Mouse (Mus musculus): ENCODE data around the gene Pdzd7. TPM values are rescaled to one million over a fixed set of nuclear protein-coding genes. Genes with fewer than 3 reads are reported as not detected.
"Not testable (repeated sequence)": the region's sequence is repeated elsewhere in the genome, so short reads cannot be mapped to it uniquely, and the experiment has no call there.

The Pdzd7 gene
- polyA plus RNA-seq, 1 experiment from 2014 or later = not detected

GRCm38 (mm10) chr19:45047935-45048643, 2.6 kb upstream of the Pdzd7 start:
- Histone ChIP-seq H3K27ac (ENCODE audit: low read depth) (peak overlapping the region; percentile 87), H3K9ac (replicated peaks) (peak overlapping the region; percentile 68), H3K4me3 (ENCODE audit: low read depth, low read length) (peak overlapping the region; percentile 59), H3K4me2 (ENCODE audit: low read depth, low read length) (peak overlapping the region; percentile 86), H3K27me3 (ENCODE audit: insufficient read depth, low read length) (peaks cover 35% of the 10 kb centered on the region), H3K36me3 (replicated peaks; ENCODE audit: insufficient read depth, low read length) (0 out of 2 replicates have a peak, but pooled peaks cover 2% of the 10 kb centered on the region), H3K4me1 (ENCODE audit: insufficient read depth) (peaks cover 25% of the 10 kb centered on the region), H3K9me3 (ENCODE audit: low read length) (no peaks in the 10 kb centered on the region)
- TF ChIP-seq CTCF (IDR thresholded peaks at IDR 0.05; ENCODE audit: low read depth) (no peak), EP300 (IDR thresholded peaks at IDR 0.05; ENCODE audit: low read depth) (no peak)
- ATAC-seq (peak; percentile 75), DNase-seq (peak; percentile 62)
- WGBS (ENCODE audit: insufficient replicate concordance) = 26% methylated on average over 11 of the region's 11 CpGs

DNA sequence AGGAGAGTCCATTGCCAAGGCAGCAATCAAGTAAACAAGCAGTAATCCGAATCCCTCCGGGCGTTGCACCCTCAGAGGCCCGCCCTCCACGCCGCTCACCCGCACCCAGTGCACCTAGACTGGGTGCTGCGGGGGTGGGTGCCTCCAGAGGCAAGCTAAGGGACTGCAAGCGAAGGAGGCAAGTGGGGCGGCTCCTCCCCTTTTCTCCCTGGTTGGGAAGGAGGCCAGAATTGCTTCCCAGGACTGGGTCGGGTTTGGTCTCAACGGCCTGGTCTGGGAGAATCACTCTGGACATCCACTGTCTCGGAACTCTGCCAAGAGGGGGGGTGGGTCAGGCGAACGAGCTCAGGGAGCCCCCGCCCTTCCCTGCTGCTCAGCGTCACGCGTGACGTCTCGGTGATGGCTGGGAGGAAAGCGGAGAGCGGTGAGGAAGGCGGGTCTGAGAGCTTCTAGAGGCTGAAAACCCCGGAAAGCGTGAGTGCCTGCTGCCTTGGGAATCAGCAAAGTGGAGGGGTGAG, 2.0 kb upstream of the Pdzd7 start, which contains the start of gene Sfxn3:
Gene Sfxn3 (plus strand): TSS at position 87 of the 518 bp plus-strand sequence.
- peak within 1 kb of the TSS; percentile 87 for H3K27ac ChIP-seq (ENCODE audit: low read depth)
- TF ChIP-seq CTCF (IDR thresholded peaks at IDR 0.05; ENCODE audit: low read depth) (peak; percentile 85), EP300 (IDR thresholded peaks at IDR 0.05; ENCODE audit: low read depth) (no peak)
- H3K4me2 ChIP-seq (ENCODE audit: low read depth, low read length) = peak within 1 kb of the TSS; percentile 86
- H3K27me3 ChIP-seq (ENCODE audit: insufficient read depth, low read length) = peaks cover 37% of the 10 kb centered on the region
- WGBS (ENCODE audit: insufficient replicate concordance) = under 1% methylated on average over 26 of the region's 26 CpGs
- H3K36me3 ChIP-seq (replicated peaks; ENCODE audit: insufficient read depth, low read length) = 0 out of 2 replicates have a peak, but pooled peaks cover 2% of the 10 kb centered on the region
- H3K4me3 ChIP-seq (ENCODE audit: low read depth, low read length) = peak within 1 kb of the TSS; percentile 59
- ATAC-seq (peak; percentile 88), DNase-seq (peak; percentile 89)
- peak within 1 kb of the TSS; percentile 68 for H3K9ac ChIP-seq (replicated peaks)
- H3K4me1 ChIP-seq (ENCODE audit: insufficient read depth) = peaks cover 27% of the 10 kb centered on the region
- no peaks in the 10 kb centered on the region for H3K9me3 ChIP-seq (ENCODE audit: low read length)

GRCm38 (mm10) chr19:45046523-45047321, 1.2 kb upstream of the Pdzd7 start:
- Histone ChIP-seq H3K9me3 (ENCODE audit: low read length) (no peaks in the 10 kb centered on the region), H3K4me3 (ENCODE audit: low read depth, low read length) (peak overlapping the region; percentile 59), H3K36me3 (replicated peaks; ENCODE audit: insufficient read depth, low read length) (no peaks in the 10 kb centered on the region), H3K27ac (ENCODE audit: low read depth) (peak overlapping the region; percentile 87), H3K9ac (replicated peaks) (peak overlapping the region; percentile 68), H3K4me2 (ENCODE audit: low read depth, low read length) (peak overlapping the region; percentile 86), H3K27me3 (ENCODE audit: insufficient read depth, low read length) (peaks cover 42% of the 10 kb centered on the region), H3K4me1 (ENCODE audit: insufficient read depth) (peaks cover 27% of the 10 kb centered on the region)
- TF ChIP-seq CTCF (IDR thresholded peaks at IDR 0.05; ENCODE audit: low read depth) (no peak), EP300 (IDR thresholded peaks at IDR 0.05; ENCODE audit: low read depth) (no peak)
- ATAC-seq (peak; percentile 31), DNase-seq (peak; percentile 76)
- 3% methylated on average over 34 of the region's 34 CpGs for WGBS (ENCODE audit: insufficient replicate concordance)

GRCm38 (mm10) chr19:45045236-45045635, 281 bp downstream of the Pdzd7 start:
- no peak overlapping the region for H3K4me2 ChIP-seq (ENCODE audit: low read depth, low read length)
- WGBS (ENCODE audit: insufficient replicate concordance) = 43% methylated on average over 15 of the region's 15 CpGs
- H3K9ac ChIP-seq (replicated peaks) = no peak overlapping the region
- no peak for TF ChIP-seq CTCF (IDR thresholded peaks at IDR 0.05; ENCODE audit: low read depth)
- TF ChIP-seq EP300 (IDR thresholded peaks at IDR 0.05; ENCODE audit: low read depth) = no peak
- H3K4me1 ChIP-seq (ENCODE audit: insufficient read depth) = peaks cover 27% of the 10 kb centered on the region
- H3K27ac ChIP-seq (ENCODE audit: low read depth) = no peak overlapping the region
- no peak overlapping the region for H3K4me3 ChIP-seq (ENCODE audit: low read depth, low read length)
- H3K36me3 ChIP-seq (replicated peaks; ENCODE audit: insufficient read depth, low read length) = no peaks in the 10 kb centered on the region
- ATAC-seq (no peak), DNase-seq (no peak)
- no peaks in the 10 kb centered on the region for H3K9me3 ChIP-seq (ENCODE audit: low read length)
- peaks cover 51% of the 10 kb centered on the region for H3K27me3 ChIP-seq (ENCODE audit: insufficient read depth, low read length)

DNA sequence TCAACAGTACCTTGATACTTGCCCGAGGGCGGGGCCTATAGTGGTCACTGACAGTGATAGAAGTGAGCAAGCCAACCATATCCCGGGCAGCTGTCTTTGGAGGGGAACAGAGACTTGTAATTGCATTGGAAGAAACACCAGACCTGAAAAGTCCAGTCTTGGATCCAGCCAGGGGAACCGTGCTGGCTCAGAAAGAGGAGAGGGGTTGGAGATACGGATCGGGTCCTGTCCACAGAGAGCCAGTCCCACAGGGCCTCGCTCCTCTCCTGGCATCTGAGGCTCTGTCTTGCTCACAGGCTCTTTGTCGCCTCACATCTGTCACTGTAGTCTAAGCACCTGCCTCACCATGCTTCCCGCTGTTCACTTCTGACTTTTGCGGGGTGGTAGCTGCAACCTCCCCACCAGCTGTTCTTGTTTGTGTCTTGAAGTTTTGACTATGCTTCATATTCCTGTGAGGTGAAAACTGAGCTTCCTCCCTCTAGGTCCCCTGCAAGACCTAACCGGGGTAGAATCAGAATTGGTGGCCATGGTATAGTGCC, 1.1 kb downstream of the Pdzd7 start:
- ATAC-seq (no peak), DNase-seq (no peak)
- peaks cover 27% of the 10 kb centered on the region for H3K4me1 ChIP-seq (ENCODE audit: insufficient read depth)
- no peak overlapping the region for H3K4me2 ChIP-seq (ENCODE audit: low read depth, low read length)
- WGBS (ENCODE audit: insufficient replicate concordance) = 70% methylated on average over 11 of the region's 11 CpGs
- H3K9me3 ChIP-seq (ENCODE audit: low read length) = no peaks in the 10 kb centered on the region
- H3K27me3 ChIP-seq (ENCODE audit: insufficient read depth, low read length) = peaks cover 59% of the 10 kb centered on the region
- no peak for TF ChIP-seq CTCF (IDR thresholded peaks at IDR 0.05; ENCODE audit: low read depth)
- no peak for TF ChIP-seq EP300 (IDR thresholded peaks at IDR 0.05; ENCODE audit: low read depth)
- H3K27ac ChIP-seq (ENCODE audit: low read depth) = no peak overlapping the region
- no peaks in the 10 kb centered on the region for H3K36me3 ChIP-seq (replicated peaks; ENCODE audit: insufficient read depth, low read length)
- H3K9ac ChIP-seq (replicated peaks) = no peak overlapping the region
- no peak overlapping the region for H3K4me3 ChIP-seq (ENCODE audit: low read depth, low read length)

- WGBS (ENCODE audit: insufficient replicate concordance) = 45% methylated on average over 13 of the region's 13 CpGs
- TF ChIP-seq EP300 (IDR thresholded peaks at IDR 0.05; ENCODE audit: low read depth) (no peak), CTCF (IDR thresholded peaks at IDR 0.05; ENCODE audit: low read depth) (no peak)
- DNase-seq (no peak), ATAC-seq (no peak)
- Histone ChIP-seq H3K4me1 (ENCODE audit: insufficient read depth) (peaks cover 2% of the 10 kb centered on the region; the same call in 1 of the 2 replicates), H3K4me2 (ENCODE audit: low read depth, low read length) (no peak overlapping the region), H3K27me3 (ENCODE audit: insufficient read depth, low read length) (peaks cover 39% of the 10 kb centered on the region), H3K9me3 (ENCODE audit: low read length) (no peaks in the 10 kb centered on the region), H3K36me3 (replicated peaks; ENCODE audit: insufficient read depth, low read length) (no peaks in the 10 kb centered on the region), H3K9ac (replicated peaks) (no peak overlapping the region), H3K4me3 (ENCODE audit: low read depth, low read length) (no peak overlapping the region), H3K27ac (ENCODE audit: low read depth) (no peak overlapping the region)
Measured at GRCm38 (mm10) chr19:45040214-45040613, 5.3 kb downstream of the Pdzd7 start.

- peaks cover 26% of the 10 kb centered on the region for H3K27me3 ChIP-seq (ENCODE audit: insufficient read depth, low read length)
- not testable (repeated sequence) for H3K9me3 ChIP-seq (ENCODE audit: low read length); H3K27ac ChIP-seq (ENCODE audit: low read depth); H3K9ac ChIP-seq (replicated peaks); H3K4me2 ChIP-seq (ENCODE audit: low read depth, low read length); H3K36me3 ChIP-seq (replicated peaks; ENCODE audit: insufficient read depth, low read length); DNase-seq; ATAC-seq; H3K4me3 ChIP-seq (ENCODE audit: low read depth, low read length); H3K4me1 ChIP-seq (ENCODE audit: insufficient read depth)
- 85% methylated on average over 7 of the region's 7 CpGs for WGBS (ENCODE audit: insufficient replicate concordance)
Measured at GRCm38 (mm10) chr19:45038198-45038597, 7.3 kb downstream of the Pdzd7 start.
